Mouse (Mus musculus) adrenal gland, postnatal 14 days (tissue): ENCODE results near the gene Brat1. TPM values are rescaled to one million over a fixed set of nuclear protein-coding genes. Genes with fewer than 3 reads are reported as not detected.
A peak's percentile ranks its signal among the peaks of the same experiment; 100 is the strongest.

Experiments used
- DNase-seq: peaks from one replicate; pipeline ENCODE4 v3.0.0; 2021; ENCODE audit warnings: mixed read lengths
- total RNA-seq: library from RNA; stranded (reverse); gene quantifications from 2 replicates; pipeline ENCODE4 v1.2.3, GENCODE M21; 2021

Gene Brat1
- total RNA-seq, 1 experiment from 2014 or later = 16.8 TPM

DNA sequence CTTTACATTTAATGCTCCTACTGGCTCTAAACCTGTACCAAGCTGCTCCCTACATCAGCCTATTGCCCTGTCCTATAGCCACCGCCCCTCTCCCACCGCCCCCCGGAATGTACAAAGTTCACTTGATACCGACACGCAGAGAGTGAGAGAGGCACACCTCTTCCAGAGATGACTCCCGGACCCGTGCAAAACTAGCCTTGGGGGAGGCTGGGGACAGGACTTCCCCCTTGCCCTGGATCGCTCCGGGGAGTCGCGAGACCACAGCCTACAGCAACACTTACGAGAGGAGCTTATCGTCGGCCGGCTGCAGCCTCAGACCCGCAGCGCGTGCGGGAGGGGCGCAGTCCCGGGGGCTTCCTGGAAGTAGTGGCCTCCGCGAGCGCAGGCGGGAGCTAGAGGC lies 3.1 kb upstream of the Brat1 start:
- DNase-seq = no peak

DNA sequence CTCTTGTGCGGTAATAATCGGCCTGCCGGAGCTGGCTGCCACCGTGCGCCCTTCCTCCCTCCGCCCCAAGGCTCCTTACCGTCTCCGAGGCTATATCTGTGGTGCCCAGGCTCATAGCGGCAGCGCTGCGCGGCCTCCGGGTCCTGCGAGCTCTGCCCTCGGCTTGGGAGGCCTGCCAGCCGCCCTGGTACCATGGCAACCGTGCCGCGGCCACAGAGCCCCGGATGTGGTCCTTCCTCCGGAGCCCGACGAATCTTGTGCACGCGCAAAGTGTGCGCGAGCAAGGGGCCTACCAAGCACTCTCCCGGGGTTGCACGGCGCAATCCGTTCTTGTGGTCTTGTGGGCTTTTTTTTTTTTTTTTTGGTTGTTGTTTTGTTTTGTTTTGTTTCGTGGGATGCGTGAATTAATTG lies 2.7 kb upstream of the Brat1 start, which contains the start of gene Iqce:
Gene Iqce (minus strand): TSS at position 276 of the 411 bp plus-strand sequence.
- peak; percentile 98 for DNase-seq

DNA sequence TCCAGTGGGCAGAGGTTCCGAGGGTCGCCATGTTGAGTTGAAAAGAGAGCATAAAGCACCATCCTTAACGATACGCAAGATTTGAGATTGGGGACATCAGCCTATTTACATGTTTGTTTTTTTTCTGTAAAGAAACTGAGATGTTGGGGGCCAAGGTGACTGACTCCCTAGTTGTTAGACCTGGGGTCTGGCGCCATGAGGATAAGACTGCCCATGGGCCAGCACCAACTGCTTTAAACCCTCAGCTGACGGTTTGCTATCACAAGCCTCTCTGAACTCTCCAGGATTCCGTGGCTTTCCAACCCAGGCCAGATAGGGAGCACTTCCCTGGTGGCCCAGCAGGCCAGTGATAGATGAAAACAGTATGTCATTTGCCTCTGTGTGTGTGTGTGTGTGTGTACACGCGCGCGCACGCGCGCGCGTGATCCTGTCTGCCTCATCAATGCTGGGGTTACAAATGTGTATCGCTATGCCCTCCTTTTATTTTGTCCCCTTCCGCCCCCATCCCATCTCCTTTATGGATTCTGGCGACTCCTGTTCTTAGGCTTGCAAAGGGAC lies 2.1 kb upstream of the Brat1 start:
- no peak for DNase-seq

DNA sequence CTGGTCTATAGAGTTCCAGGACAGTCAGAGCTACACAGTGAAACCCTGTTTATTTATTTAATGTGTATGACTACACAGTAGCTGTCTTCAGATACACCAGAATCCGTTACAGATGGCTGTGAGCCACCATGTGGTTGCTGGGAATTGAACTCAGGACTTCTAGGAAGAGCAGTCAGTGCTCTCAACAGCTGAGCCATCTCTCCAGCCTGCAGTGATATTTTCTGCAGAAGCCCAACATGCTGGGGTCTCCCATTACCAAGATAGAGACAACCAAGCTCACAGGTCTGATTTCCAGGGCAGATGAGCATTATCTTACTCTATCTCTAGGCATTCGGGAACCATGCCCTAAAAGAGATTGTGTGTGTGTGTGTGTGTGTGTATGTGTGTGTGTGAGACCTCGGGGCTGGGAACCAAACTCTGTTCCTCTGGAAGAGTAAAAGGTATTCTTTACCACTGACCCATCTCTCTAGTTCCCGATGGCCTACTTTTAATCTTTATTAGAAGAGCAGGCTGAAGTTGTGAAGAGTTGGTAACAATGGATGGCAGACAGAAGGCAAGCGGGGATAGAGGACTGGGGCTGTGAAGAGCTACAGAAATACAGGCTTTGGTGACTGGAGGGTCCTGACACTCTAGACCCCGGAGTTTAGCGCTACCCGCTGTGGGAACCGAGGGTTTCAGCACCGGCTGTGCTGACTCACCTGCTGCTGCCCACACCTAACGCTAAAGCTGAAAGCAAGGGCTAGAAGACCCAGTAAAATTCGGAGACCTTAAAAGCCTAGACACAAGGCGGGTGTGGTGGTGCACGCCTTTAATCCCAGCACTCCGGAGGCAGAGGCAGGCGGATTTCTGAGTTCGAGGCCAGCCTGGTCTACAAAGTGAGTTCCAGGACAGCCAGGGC lies 1.1 kb upstream of the Brat1 start:
- no peak for DNase-seq

DNA sequence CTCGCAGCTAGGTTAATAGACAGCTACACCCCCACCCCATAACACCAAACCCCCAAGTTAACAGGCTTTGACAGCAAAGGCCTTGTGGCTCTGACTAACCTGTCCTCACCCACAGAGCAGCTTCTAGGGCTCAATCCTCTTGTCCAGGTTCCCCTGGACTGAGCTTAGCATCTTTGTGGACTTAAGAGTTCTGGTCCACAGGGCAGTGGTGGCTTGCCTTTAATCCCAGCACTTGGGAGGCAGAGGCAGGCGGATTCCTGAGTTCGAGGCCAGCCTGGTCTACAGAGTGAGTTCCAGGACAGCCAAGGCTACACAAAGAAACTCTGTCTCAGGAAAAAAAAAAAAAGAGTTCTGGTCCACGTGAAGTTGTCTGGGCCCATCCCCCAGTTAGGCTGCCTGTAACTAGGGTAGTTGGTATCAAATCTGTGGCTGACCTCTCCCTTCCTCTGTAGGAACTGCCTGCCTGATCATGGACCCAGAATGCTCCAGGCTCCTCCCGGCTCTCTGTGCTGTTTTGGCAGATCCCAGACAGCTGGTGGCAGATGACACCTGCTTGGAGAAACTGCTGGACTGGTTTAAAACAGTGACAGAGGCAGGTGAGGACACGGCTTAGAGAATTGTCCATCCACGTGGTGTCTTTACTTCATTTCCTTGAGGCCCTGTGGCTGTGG lies 825 bp downstream of the Brat1 start:
- DNase-seq = no peak

DNA sequence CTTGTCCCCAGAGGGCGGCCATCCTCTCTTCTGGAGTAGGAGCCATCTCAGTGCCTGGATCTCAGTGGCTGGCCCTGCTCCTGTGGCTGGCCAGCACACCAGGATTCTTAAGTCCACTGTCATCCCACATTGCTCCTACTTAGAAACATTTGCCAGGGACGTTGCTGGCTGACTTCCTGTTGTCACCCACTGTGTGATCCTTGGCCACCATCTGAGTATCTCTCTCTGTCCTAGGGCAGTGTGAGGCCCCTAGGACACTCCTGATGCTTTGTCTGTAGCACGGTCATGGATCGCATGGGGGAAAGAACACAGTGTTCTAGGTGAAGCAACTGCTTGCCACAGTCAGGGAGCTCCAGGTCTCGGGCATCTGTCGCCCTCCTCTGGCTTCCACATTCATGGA lies 5.5 kb downstream of the Brat1 start:
- no peak for DNase-seq

DNA sequence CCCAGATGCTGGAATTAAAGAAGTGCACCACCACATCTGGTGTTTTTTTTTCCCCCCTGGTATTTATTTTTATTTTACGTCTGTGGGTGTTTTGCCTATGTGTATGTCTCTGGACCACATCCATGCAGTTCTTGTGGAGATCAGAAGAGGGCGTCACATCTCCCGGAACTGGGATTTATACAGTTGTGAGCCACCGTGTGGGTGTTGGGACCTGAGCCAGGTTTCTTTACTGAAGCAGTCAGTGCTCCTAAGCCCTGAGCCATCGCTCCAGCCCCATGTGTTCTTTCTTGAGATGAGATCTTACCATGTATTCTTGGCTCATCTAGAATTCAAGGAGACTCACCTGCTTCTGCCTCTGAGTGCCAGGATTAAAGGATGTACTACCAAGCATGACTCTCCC lies 6.2 kb downstream of the Brat1 start:
- no peak for DNase-seq

DNA sequence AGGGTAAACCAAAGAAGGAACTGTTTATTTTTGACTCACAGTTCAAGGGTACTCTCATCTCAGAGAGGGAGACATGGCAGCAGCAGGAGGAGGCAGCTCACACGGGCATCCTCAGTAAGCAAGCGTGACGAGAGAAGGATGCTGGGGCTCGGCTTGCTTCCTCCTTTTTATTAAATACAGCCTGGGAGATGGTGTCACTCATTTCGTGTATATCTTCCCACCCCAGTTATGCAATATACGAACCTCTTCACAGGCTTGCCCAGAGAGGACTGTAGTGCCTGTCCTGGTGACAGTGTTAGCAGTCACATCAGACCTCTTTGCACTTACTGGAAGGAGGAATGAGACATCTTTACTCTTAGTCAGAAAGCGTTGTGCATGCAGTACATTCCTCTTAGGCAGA lies 16.0 kb downstream of the Brat1 start:
- DNase-seq = no peak

DNA sequence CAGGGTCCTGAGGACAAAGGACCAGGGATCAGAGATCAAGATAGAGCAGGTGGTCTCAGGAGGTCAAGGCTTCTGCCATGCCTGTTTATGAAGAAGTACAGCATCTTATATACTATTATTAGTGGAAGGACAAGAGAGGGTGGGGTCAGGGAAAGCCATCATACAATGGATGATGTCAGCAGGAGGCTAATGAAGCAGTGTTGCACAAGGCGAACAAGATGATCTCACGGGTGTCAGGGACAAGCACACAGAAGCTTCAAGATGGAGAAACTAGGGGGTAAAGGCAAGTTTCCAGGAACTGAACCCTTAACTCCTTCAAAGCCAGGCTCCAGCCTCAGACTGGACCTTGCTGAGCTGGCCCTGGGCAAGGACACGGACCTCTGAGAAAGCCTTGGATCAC lies 17.3 kb downstream of the Brat1 start:
- no peak for DNase-seq

DNA sequence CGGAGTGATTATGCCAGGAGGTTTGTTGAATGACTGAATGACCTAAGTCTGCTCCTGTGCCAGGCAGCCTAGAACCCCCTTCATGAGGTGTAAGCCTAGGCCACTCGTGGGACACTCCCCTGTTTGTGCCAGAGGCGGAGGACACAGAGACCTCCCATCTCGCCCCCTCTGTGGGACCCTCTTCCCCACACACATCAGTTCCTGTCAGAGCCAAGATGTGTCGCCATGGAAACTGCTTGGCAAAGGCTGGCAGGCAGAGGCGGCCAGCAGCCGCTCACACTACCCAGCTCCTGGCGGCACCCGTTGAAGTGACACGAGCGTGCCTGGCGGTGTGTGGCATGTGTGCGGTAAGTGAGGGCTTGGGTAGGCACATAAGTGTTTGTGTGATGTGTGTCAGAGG lies 19.0 kb downstream of the Brat1 start, which contains the start of gene Amz1:
Gene Amz1 (plus strand): TSS at position 306 of the 400 bp plus-strand sequence.
- no peak for DNase-seq

DNA sequence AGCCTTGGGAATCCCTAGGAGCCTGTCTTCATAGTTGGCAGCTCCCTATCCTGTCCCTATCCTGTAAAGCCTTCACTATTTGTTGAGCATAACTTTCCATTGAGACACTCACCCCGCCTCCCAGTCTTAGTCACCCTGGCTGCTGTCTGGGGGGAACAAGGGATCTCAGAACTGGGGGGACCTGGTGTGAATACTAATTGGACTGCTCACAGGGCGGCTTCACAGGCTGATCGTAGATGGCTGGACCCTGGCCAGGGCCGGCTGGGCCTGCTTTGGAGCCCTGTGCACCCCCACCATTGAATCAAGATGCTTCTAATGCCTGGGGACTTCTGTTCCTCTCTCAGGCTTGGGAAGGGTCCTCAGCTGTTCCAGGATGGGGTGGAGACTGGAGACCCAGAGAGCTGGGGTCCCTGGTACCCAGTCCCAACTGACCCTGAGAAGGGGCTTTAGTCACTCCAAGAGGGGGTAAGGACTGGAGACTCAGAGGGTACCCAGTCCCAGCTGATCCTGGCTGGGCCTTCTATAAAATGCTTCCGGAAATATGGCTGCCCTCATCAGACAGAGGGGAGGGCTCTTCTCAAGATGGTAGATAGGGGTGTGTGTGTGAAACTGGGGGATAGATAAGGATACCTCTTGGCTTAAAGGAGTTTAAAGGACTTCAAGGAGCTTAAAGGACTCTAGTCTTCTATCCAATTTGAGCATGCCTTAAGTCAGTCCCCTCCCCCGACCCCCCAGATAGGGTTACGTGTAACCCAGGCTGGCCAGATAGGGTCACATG lies 21.4 kb downstream of the Brat1 start:
- DNase-seq = peak; percentile 35

DNA sequence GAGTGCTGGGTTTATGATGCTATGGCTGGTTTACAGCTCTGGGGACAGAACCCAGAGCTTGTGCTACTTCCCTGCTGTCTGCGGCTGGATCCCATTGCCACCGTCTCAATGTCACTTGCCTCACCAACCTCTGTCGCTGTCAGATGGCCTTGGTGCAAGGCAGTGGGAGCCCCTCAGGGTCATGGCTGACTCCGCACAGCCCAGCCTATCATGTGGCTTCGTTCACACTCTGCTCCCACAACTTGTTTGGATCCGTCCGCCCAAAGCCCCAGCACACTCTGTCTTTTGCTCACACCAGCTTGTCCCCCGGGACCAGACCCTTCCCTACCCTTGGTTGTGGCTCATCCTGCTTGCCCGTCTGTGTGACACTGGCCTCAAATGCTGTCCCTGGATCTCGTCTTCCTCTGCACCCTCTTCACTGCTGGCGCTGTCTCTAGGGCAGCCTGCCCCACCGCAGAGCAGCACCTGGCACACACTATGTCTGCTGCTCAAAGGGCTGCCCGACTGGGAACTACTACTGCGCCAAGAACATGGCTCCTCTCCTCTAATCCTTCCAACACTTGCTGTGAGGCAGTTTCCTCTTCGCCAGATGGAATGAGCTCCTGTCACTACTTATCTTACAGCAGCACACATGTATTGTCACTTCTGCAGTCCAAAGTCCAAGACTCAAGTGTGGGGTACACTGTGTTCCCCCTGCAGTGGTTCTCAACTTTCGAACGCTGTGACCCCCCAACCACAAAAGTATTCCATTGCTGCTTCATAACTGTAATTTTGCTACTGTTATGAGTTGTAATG lies 22.3 kb downstream of the Brat1 start:
- peak; percentile 80 for DNase-seq

DNA sequence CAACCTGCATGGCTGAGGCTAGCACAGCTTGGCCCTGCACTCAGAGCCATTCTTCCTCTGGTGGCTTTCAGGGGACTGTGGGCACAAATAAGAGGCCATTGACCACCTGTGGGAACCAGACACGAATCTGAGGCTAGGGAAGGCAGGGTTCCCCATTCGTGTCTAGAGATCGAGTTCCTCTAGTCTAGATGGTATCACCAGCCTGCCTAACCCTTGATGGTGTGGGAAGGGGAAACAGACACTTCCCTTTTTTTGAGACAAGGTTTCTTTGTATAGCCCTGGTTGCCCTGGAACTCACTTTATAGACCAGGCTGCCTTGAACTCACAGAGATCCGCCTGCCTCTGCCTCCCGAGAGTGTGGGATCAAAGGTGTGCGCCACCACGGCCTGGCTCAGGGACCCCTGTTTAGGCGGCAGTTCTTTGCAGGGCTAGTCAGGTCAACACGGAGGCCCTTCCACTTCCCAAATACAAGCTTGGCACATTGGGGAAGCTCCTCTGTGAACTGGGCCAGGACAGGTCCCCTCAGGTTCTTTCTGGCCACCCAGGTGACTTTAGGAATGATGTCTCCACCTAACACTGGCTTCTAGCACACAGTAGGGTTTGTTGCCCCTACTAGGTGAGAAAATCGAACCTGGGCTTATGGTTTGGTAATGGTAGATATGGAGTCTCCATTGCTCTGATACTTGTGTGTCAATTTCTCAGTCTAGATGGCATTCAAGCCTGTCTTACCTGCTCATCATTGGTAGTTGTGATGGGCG lies 26.4 kb downstream of the Brat1 start:
- DNase-seq = no peak

DNA sequence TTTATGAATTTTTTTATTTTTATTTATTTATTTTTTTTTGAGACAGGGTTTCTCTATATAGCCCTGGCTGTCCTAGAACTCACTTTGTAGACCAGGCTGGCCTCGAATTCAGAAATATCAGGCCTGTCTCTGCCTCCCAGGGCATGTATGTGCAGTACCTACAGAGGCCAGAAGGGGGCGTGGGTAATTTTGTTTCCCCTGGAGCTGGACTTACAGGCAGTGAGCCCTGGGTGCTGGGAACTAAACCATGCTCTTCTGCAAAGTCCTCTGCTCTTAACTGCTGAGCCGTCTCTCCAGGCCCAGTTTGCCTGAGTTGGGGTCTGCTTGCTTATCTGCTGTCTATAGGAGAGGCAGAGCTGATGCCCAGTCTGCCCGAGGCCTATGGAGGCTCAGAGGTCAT lies 27.4 kb downstream of the Brat1 start:
- no peak for DNase-seq

DNA sequence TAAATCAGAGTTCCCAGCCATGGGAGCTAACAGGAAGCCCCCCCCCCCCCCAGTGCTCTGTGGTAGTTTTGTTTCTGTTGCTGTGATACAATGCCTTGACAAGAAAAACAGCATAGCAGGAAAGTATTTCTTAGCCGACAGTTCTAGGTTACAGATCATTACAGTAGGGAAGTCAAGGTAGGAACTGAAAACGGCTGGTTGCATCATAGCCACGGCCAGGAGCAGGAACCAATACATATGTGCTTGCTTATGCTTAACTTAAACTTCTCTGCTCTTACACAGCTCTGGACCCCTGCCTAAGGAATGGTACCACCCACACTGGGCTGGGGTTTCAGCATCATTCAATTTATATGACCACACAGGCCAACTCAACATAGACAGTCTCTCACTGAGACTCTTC lies 28.5 kb downstream of the Brat1 start:
- no peak for DNase-seq

DNA sequence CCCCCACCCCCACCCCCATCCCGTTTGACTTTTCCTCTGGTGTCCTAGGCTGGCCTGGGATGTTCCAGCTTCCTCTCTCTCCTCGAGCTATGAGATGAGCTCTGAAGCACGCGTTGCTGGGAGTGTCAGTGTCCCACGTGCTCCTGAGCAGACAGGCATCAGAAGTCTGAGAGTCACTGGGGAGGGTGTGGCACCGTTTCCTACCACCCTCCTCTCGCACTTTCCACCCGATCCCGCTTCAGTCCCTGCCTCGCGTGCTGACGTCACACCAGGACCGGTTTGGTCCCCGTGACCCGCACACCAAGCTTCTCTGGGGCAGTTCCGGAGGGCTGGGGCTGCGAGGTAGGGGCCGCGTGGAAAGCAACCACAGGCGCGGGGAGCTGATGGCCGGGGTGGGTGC lies 30.5 kb downstream of the Brat1 start:
- DNase-seq = peak; percentile 59

DNA sequence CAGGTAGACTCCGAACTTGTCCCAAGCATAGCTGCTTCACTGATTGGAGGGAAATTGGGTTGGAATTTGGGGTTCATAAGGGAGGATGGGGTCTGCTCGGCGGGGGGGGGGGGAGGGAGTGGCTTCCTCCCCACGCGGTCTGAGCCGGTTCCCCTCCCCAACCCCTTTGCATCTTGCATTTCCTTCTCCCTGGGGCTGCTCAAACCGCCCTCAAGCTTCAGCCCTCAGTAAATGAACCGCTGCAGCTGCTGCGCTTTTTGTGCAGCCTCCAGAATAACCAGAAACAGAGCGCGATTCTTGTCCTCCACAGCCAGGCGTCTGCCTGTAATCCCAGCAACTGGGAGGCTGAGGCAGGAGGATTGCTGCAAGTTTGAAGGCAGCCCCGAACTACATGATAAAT lies 31.4 kb downstream of the Brat1 start:
- no peak for DNase-seq

DNA sequence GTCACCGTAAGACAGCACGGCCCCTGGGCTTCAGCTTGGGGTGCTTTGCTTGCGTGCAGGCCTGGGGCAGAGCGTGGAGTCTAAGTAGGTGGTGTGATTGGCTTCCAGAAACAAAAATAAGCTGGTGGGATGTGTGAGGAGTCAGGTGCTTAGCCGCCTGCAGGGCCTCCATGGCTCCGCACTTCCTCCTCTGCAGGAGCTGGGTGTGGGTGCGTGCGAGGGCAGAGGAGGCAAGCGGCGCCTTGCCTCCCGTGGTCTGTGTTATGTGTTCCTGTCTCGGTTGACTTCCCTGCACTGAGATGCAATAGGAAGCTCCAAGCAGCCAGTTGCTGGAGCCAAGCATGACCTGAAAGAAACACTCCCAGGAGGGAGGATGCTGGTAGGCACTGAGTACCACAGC lies 35.0 kb downstream of the Brat1 start:
- no peak for DNase-seq

DNA sequence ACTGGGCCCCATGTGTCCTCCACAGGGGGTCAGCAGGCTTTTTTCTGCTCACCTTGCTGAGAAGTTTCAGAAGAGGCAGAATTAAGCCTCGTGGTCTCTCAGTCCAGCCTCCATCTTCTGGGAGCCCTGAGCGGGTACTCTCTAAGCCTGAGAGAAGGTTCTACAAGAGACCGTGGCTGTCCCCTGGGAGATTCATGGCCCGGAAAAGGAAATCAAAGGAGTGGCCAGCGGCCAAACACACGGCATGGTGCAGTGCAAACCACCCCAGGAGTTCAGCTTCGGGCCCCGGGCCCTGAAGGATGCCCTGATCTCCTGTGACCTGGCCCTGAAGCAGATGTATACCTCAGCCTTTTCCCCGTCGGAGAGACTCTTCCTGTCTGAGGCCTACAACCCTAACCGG lies 36.2 kb downstream of the Brat1 start:
- peak; percentile 55 for DNase-seq

DNA sequence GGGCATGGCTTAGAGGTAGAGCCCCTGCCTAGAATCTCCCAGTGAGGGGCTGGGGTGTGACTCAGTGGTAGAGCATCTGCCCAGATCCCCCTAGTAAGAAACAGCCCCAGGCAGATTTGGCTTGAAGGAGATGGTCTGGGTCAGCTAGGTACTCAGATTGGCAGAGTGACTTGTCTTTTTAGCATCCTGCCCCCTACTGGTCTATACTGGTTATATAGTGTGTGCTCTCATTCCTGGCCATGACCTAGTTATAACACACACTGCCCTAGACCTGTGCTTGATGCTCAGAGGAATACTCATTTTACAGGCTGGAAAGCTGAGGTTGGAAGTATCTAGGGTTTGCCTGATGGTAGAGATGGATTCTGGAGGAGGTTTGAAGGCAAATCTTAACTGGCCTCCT lies 37.1 kb downstream of the Brat1 start:
- no peak for DNase-seq

DNA sequence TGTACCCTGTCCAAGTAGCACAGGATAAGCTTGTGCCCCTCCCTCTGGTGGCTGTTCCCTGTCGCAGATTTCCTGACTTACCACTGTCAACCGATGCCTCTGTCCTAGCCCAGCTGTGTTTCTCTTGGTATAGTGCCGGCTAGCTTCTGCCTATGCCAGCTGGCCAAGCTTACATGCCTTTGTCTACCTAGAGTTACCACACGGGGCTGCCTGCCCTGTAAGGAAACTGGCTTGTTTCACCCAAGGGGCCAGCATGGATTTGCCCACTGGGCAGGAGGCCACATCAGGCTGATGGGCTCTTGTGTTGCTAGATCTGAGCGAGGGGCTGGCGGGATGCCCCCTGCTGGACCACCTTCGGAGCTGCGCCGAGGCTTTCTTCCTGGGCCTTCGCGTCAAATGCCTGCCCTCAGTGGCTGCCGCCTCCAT lies 38.9 kb downstream of the Brat1 start:
- peak; percentile 36 for DNase-seq
